Mouse (Mus musculus): ENCODE results near the gene Cwc27. TPM values are rescaled to one million over a fixed set of nuclear protein-coding genes. Genes with fewer than 3 reads are reported as not detected.

Gene Cwc27
- total RNA-seq, 2 experiments from 2014 or later, result 18.9 to 25.1 TPM

DNA sequence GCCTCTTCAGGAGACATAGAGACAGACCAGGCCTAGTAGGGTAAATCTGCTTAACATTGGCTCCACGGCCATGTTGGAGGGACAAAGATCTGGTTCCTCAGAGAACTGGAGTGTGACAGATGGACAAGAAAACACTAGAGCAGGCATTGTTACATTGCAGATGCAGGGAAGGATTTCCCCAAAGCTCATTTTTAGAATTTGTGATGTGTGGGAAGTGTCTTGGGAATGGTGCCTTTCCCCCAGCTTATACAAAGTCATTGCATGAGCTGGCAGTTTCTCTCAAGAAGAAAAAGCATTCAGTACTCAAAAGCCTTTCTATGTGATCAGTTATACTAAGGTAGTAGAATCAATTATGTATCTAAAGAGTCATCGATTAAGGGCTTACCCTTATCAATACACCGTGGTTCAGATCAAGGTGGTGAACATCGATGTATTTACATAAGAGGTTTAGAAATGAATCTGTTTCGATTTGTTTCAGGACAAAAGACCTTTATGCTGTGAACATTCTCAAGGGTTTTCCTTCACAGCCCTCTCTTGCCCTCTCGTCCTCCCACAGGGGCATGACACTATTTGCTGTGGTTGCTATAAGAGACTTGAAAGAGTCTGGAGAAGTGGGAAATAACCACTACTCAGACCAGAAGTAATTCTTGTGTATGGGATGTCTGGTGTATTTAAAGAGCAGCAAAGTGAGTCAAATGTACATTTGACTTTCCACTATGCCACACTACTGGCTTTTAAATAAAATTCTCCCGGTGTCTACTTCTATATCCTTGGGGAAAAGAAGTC is 197.2 kb downstream of the Cwc27 start:
- Histone ChIP-seq H3K4me3 (no peak overlapping the region), H3K27ac (peak overlapping the region; percentile 26; the same call in 1 of the 2 replicates)
- no peak for DNase-seq (ENCODE audit: extremely low spot score in 1 of 2, low spot score in 2 of 2)
- no peak for TF ChIP-seq CTCF (IDR thresholded peaks at IDR 0.05)
- intact Hi-C loops (cut with DNase I), result no loop called here

DNA sequence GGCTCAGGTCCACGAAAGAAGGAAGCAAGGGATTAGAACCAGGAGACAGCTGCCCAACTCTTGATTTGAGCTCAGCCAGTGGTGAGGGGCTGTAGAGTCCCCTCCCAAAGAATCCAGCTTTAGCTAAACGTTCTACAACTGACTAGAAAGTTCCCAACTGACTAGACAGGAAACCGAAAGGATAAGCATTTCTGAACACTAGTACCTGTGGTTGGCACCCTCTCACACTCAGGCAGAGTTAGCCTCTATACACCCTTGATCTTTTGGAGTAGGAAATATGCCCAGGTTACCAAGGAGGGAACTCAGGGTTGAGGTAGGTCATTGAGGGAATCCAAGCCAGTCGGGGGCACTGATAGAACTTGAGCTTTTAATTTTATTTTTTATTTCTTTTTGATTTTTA is 199.7 kb downstream of the Cwc27 start:
- TF ChIP-seq CTCF (IDR thresholded peaks at IDR 0.05), result no peak
- intact Hi-C loops (cut with DNase I), result no loop called here
- no peak for DNase-seq (ENCODE audit: extremely low spot score in 1 of 2, low spot score in 2 of 2)
- Histone ChIP-seq H3K4me3 (no peak overlapping the region), H3K27ac (no peak overlapping the region)

DNA sequence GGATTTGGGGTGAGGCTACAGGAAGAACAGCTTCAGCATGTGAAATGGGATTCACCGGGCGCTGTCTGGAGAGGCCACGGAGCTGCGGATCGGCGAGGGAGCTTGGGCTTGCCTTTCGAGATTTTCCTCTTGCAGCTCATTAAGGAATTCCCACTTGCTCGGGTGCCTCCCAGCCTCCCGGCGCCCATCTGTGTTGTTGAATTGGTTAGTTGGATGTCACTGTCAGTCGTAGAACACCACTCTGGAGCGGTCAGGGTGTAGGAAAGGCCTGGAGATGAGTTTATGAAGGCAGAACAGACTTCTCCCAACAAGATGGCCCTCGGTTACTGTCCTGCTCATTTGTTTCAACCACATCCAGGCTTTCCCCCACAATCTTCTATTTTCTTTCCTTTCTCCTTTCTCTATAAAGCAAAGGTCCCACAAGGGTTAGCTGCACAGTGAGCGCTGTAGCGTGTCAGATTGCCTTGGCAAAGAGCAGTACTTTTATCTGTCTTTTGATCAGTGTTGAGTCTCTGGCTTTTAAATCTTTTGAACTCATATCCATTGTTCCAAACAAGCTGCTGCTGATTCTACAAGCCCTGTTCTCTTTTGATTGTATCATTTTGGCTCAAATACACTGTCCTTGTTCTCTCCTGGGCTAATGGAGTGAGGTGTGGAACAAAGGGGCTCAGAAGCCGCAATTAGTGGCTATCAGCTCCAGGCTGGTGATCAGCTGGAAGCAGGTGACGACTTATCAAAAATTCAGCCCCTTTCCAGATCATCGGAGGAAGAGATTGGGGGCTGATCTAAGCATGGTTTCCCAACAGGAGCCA is 200.7 kb downstream of the Cwc27 start:
- no peak overlapping the region for H3K4me3 ChIP-seq
- intact Hi-C loops (cut with DNase I), result no loop called here
- no peak for DNase-seq (ENCODE audit: extremely low spot score in 1 of 2, low spot score in 2 of 2)
- no peak overlapping the region for H3K27ac ChIP-seq
- TF ChIP-seq CTCF (IDR thresholded peaks at IDR 0.05), result no peak

DNA sequence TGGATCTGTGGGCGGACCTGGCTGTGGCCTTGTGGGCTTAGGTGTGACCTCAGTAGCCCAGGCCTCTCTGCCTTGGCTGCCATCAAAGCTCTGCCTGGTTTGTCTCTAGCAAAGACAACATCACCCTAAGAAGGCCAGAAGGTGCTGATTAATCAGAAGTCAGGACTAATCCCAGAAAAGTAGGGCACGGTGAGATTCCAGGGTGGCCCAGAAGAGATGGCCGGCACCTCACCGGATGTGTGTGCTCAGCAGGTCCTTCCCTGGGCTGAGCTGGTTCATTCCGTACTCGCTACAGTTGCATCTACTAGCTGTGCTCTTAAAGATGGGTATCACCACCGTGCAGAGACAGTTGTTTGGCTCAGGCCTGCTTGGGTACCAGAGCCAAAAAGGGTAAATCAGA is 201.8 kb downstream of the Cwc27 start:
- intact Hi-C loops (cut with DNase I), result no loop called here
- Histone ChIP-seq H3K27ac (no peak overlapping the region), H3K4me3 (no peak overlapping the region)
- DNase-seq (ENCODE audit: extremely low spot score in 1 of 2, low spot score in 2 of 2), result no peak
- no peak for TF ChIP-seq CTCF (IDR thresholded peaks at IDR 0.05)

DNA sequence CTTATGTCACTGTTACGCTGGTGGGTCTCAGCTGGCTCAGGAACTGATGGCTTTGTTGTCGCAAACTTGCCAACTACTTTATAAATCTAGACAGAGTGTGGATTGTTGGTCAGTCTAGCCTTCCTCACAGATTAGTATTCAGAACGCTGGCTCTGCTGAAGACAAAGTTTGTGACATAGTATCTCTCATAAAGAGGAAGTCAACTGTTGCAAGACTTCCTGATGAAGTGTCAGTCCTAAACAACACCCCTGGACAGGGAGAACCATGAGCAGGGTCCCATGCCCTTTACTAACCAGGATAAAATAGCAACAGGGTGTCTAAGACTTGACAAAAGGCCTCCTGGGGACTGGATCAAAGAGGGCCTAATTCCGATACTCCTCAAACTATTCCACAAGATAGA is 205.6 kb downstream of the Cwc27 start:
- Histone ChIP-seq H3K27ac (no peak overlapping the region; the same call in 1 of the 2 replicates), H3K4me3 (no peak overlapping the region)
- no peak for DNase-seq (ENCODE audit: extremely low spot score in 1 of 2, low spot score in 2 of 2)
- no peak for TF ChIP-seq CTCF (IDR thresholded peaks at IDR 0.05)
- intact Hi-C loops (cut with DNase I), result no loop called here

DNA sequence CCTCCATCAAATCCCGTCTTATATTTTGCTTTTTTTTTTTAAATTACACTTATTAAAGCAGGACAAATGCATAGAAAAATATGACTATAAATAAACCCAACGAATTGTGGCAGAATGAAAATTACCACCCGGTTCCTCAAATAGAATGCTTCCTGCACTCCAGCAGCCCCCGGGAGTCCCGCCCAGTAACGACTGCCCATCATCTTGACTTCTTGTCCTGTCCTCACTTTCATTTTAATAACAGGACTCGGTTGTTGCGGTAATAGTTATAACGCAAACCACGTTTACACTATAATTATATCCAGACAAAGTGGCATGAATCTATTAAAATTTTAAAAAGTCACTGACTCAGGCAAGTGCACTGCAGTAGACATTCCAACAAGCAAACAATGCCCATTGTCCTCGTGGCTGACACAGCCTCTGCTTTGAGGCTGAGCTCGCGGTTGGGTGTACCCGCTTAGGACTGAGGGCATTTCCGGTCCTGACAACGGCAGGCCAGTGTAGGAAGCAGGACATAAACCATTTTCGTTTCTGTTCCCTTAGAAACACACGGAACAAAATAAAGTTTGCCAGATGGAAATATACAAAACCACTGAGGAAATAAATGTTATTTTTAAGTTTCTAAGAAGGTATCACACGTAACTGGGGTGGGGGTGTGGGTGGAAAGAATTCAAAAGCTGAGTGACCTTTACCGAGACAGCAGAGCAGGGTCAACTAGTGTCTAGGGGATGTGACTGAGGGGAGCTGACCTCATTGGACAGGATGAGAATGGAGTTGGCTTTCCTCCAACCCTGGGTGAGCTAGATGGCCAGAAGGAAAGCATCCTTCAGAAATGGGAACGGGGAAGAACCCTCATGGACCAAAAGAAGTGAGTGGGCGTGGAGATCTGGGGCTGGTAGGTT is 206.5 kb downstream of the Cwc27 start:
- Histone ChIP-seq H3K4me3 (peak overlapping the region; percentile 0; the same call in 1 of the 2 replicates), H3K27ac (peak overlapping the region; percentile 34; the same call in 1 of the 2 replicates)
- TF ChIP-seq CTCF (IDR thresholded peaks at IDR 0.05), result no peak
- no peak for DNase-seq (ENCODE audit: extremely low spot score in 1 of 2, low spot score in 2 of 2)
- intact Hi-C loops (cut with DNase I), result no loop called here

DNA sequence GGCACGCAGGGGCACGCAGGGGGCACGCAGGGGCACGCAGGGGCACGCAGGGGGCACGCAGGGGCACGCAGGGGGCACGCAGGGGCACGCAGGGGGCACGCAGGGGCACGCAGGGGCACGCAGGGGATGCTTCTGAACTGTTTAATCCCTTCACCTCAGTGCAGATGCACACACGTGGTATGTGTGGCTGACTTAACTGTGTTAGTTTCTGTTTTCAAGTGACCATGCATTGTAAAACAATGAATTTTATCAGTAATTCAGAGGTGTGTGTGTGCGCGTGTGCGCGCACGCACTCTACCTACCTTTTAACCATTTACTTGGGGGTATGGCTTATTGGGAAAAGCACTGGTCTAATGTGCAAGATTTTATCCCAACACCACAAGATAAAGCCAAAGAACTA is 208.4 kb downstream of the Cwc27 start:
- TF ChIP-seq CTCF (IDR thresholded peaks at IDR 0.05), result no peak
- no peak for DNase-seq (ENCODE audit: extremely low spot score in 1 of 2, low spot score in 2 of 2)
- intact Hi-C loops (cut with DNase I), result no loop called here
- Histone ChIP-seq H3K27ac (no peak overlapping the region), H3K4me3 (no peak overlapping the region)

DNA sequence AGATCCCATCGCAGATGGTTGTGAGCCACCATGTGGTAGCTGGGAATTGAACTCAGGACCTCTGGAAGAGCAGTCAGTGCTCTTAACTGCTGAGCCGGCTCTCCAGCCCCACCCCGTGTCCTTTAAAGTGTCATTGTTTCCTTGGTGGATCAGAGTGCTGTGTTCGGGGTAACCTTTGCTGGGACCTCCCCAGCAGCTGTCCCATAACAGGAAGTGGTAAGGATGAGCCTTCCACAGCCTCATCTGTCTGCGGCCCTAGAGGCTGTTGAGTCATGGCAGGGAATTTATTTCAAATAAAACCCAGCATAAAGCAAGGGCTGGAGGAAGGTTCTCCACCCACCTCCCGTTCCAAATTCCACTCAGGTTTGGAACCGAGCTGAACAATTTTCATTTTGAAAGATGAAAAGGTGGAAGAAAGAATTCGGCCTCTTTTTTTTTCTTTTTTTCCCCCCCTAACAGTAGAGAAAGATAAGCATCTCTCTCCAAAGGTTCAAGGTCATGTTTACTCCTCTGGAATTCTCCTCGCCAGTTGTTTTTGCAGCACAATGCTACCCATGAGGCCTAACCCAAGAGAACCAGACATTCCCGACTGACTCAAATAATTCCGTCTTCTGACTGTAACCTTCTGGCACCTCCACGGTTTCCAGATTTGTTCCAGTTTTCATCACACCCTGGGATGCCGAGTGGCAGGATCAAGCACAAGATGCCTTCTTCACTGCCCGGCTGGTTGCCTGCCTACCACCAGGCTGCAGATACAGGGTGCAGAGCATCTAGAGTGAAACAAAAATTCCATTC is 210.0 kb downstream of the Cwc27 start:
- no peak for TF ChIP-seq CTCF (IDR thresholded peaks at IDR 0.05)
- DNase-seq (ENCODE audit: extremely low spot score in 1 of 2, low spot score in 2 of 2), result no peak
- intact Hi-C loops (cut with DNase I), result no loop called here
- Histone ChIP-seq H3K4me3 (no peak overlapping the region), H3K27ac (no peak overlapping the region)

DNA sequence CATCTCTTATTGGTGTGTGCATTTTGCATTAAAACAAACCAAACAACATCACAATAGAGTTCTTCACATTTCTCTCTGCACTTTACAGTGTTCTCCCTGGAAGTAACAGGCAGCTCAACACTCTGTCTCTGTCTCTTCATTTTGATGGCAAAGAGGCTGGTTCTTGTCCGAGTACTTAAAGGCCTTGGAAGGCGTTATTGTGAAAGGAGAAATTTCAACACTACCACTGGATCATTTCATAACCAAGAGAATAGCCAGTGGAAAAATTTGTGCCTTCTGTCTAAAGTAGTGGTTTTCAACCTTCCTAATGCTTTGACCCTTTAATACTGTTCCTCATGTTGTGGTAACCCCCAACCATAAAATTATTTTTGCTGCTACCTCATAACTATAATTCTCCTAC is 211.8 kb downstream of the Cwc27 start:
- no peak for TF ChIP-seq CTCF (IDR thresholded peaks at IDR 0.05)
- no peak for DNase-seq (ENCODE audit: extremely low spot score in 1 of 2, low spot score in 2 of 2)
- Histone ChIP-seq H3K4me3 (no peak overlapping the region), H3K27ac (no peak overlapping the region)
- intact Hi-C loops (cut with DNase I), result no loop called here

DNA sequence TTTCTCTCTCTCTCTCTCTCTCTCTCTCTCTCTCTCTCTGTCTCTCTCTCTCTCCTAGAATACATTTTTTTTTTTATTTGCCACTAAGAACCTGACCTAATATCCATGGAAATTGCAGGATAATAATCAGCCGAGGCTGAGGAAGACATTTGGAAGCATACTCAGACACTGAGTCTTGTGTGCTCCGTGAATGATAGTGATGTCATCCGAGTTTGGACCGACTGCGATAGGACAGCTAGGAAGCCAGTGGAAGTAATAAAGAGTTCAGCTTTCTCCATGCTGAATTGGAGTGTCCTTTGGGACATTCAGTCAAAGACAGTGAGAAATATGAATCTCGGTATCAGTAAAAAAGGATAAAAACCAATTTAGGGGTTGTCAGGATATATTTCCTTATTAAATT is 214.7 kb downstream of the Cwc27 start:
- Histone ChIP-seq H3K27ac (no peak overlapping the region), H3K4me3 (no peak overlapping the region)
- intact Hi-C loops (cut with DNase I), result no loop called here
- no peak for DNase-seq (ENCODE audit: extremely low spot score in 1 of 2, low spot score in 2 of 2)
- TF ChIP-seq CTCF (IDR thresholded peaks at IDR 0.05), result no peak

DNA sequence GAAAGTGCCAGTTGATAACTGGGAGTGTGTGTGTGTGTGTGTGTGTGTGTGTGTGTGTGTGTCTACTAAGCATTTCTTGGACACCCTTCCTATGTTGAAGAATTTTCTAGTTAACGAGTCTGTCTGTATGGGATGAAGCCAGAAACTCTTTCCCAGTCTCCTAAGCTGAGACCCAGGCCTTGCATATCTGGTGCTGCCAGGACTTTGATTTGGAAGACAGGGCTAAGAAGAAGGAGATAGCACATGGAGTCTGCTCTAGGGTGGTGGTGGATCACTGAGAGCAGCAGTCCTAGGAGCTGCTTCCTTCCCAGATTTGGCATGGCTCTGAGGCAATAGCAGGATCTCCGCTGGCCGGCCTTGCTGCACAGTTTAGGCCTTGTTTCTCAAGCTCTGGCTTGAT is 215.2 kb downstream of the Cwc27 start:
- Histone ChIP-seq H3K27ac (no peak overlapping the region), H3K4me3 (no peak overlapping the region)
- DNase-seq (ENCODE audit: extremely low spot score in 1 of 2, low spot score in 2 of 2), result no peak
- intact Hi-C loops (cut with DNase I), result no loop called here
- no peak for TF ChIP-seq CTCF (IDR thresholded peaks at IDR 0.05)

Data from left cerebral cortex, adult 2 months (tissue).